Mouse (Mus musculus) heart, adult 2 months (tissue): Measurements from ENCODE around the gene Phf7.

Experiments
- CTCF ChIP-seq: fragments of 200-600 bp; IDR thresholded peaks from 2 replicates; pipeline ENCODE4 v1.8.1; 2022; ENCODE audit warnings: antibody characterized with exemption, mild to moderate bottlenecking, moderate library complexity
- EP300 ChIP-seq: fragments of 200-500 bp; IDR thresholded peaks from 2 replicates; pipeline ENCODE4 v1.6.1; 2011; ENCODE audit warnings: low read depth, low read length, control low read depth; ENCODE audit not compliant: insufficient read depth
- POLR2A ChIP-seq: fragments of 200-500 bp; IDR thresholded peaks from 2 replicates; pipeline ENCODE4 v1.6.1; 2011; ENCODE audit warnings: mild to moderate bottlenecking, low read depth, low read length, control low read depth; ENCODE audit not compliant: insufficient read depth

- TF ChIP-seq POLR2A: peak; percentile 16
- TF ChIP-seq CTCF: no peak
- no peak for TF ChIP-seq EP300
Measured at GRCm38 (mm10) chr14:31211854-31212253, 39.3 kb downstream of the Phf7 start.
